Mouse (Mus musculus): Measurements from ENCODE around the gene Olfr295.

The Olfr295 gene

DNA sequence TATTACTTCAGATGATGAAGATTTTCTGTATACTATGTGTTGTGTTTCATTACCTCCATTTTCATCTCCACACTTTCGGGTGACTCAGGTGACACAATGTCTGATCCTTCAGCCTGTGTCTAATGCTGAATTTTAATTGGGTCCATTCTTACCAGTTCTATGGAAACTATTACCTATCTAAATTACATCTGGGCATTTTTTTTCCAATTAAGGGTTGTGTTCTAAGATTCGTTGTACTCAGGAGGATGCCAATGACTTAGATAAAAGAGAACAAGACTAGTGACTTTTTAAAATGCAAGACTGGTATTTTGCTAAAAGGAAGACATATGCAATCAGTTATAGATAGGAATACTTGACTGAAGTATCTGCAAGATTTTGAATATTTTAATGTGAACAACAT is at the start of gene Olfr295:
Gene Olfr295, plus strand, starts transcription at position 301 of the 400 bp plus-strand sequence.
- DNase-seq (ENCODE audit: low spot score) = no peak

DNA sequence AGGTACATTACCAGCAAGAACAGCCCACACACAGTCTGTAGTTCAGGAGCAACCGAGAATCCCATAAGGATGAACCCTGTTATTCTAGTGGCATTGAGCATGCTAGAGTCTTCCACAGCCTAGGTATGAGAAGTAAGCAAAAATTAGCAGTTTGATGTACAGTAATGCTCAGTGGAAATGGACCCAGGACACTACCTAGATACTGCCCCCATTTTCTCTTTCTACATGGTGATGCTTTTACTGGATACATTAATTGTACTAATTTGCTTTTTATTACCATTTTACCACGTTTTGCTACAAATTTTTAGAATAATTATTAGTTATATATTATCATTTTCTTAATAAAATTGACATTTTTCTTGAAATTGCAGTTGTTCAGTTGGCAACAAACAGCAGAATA is 32.9 kb downstream of the Olfr295 start, which contains the start of gene Olfr294:
Gene Olfr294, minus strand, starts transcription at position 101 of the 400 bp plus-strand sequence.
- DNase-seq (ENCODE audit: low spot score) = no peak

Measured in c-Kit-positive CD71-positive TER-119-positive erythroid progenitor cells, embryonic 14.5 days (primary cell).